19 mouse cellular contexts compared by ENCODE assay signal in the genomic region with DNA sequence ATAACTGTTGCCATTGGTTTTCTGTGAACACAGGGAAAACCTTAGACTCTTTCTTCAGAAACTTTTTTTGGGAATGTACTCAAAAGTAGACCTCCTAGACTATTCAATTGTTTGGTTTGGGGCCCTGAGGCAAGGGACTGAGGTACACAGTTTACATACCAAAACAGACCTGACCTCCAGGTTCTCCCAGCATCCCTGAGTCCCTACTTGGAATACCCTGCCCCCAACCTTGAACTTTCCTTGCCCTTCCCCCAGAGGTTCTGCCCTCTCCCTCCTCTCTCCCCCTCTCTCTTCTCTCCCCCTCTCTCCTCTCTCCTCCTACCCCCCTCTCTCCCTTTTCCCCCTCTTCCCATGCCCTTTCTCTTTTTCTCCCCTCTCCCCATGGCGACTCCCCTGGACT. TPM values are rescaled to one million over a fixed set of nuclear protein-coding genes. Genes with fewer than 3 reads are reported as not detected.
"Had no signal": no experiment of that assay in that cellular context is flagged by ENCODE, and none has a peak within 500 bp of the region (broad histone marks: within the 10 kb centered on the region; RNA-seq: fewer than 3 reads in every experiment).

No protein-coding gene starts in this region.

- H3K36me3 ChIP-seq: lung, embryonic 15.5 days; midbrain, embryonic 13.5 days; midbrain, embryonic 15.5 days; neural tube, embryonic 12.5 days; stomach, embryonic 15.5 days had no signal

- H3K4me3 ChIP-seq: lung, embryonic 15.5 days; megakaryocyte, embryonic 14.5 days; midbrain, embryonic 13.5 days; midbrain, embryonic 15.5 days; neural tube, embryonic 12.5 days; stomach, embryonic 15.5 days had no signal

- H3K27me3 ChIP-seq: lung, embryonic 15.5 days; midbrain, embryonic 13.5 days; midbrain, embryonic 15.5 days; neural tube, embryonic 12.5 days; stomach, embryonic 15.5 days had no signal

- ATAC-seq: liver, postnatal 0 days; lung, postnatal 0 days; midbrain, embryonic 13.5 days; midbrain, embryonic 15.5 days had no signal

- H3K4me1 ChIP-seq: megakaryocyte, embryonic 14.5 days had no signal

- H3K9me3 ChIP-seq: lung, embryonic 15.5 days; midbrain, embryonic 13.5 days; midbrain, embryonic 15.5 days; neural tube, embryonic 12.5 days; stomach, embryonic 15.5 days had no signal

- DNase-seq: liver, postnatal 0 days; lung, adult 2 months; lung, postnatal 14 days; lung, postnatal 36 days; right cerebral cortex, postnatal 14 days; thymus, adult 2 months; thymus, postnatal 25 days; thymus, postnatal 4 days had no signal

- H3K27ac ChIP-seq: lung, embryonic 15.5 days; macrophage; midbrain, embryonic 13.5 days; midbrain, embryonic 15.5 days; neural tube, embryonic 12.5 days; stomach, embryonic 15.5 days; stomach, postnatal 0 days had no signal

- H3K4me2 ChIP-seq: lung, embryonic 15.5 days; midbrain, embryonic 13.5 days; midbrain, embryonic 15.5 days; neural tube, embryonic 12.5 days; stomach, embryonic 15.5 days had no signal

- H3K9ac ChIP-seq: liver, postnatal 0 days; lung, embryonic 15.5 days; midbrain, embryonic 13.5 days; midbrain, embryonic 15.5 days; neural tube, embryonic 12.5 days; stomach, embryonic 15.5 days had no signal

RNA-seq across cellular contexts. Expression of a gene that starts 6.4 kb away (rescaled TPM):
- total RNA-seq: neutrophil, adult 5-6 weeks had no signal
- polyA plus RNA-seq: liver, postnatal 0 days; macrophage; spleen, adult 2 months had no signal
